17 mouse cellular contexts compared by ENCODE assay signal in the genomic region with DNA sequence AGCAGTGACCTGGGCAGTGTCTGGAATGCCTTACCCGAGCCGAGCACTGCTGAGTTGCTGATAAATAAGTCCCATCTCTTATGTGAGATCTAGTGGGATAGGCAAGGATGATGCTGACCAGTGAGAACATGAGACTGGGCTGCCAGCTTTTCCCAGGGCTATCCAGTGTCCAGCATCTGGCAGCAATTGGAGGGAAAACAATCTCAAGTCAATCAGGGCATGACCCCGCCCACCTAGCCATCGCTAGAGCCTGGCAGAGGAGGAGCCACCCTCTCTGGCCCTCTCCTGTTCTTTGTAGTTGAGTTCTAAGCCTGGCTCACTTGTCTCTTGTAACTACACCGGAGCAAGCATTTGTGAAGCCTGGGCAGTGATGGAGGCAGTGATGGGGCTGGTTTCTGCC. TPM values are rescaled to one million over a fixed set of nuclear protein-coding genes. Genes with fewer than 3 reads are reported as not detected.
A peak's percentile ranks its signal among the peaks of the same experiment; 100 is the strongest.
DNase-seq lines count a peak whose midpoint lies in the region; ATAC-seq and TF ChIP-seq lines count a peak whose summit lies in the region.
"Had no signal": no experiment of that assay in that cellular context is flagged by ENCODE, and none has a peak within 500 bp of the region (broad histone marks: within the 10 kb centered on the region; RNA-seq: fewer than 3 reads in every experiment).

No protein-coding gene starts in this region.

- H3K36me3 ChIP-seq in kidney, postnatal 0 days (ENCODE audit: insufficient read depth, low read length) = no peaks in the 10 kb centered on the region
- H3K36me3 ChIP-seq in embryonic facial prominence, embryonic 13.5 days = no peaks in the 10 kb centered on the region
- H3K36me3 ChIP-seq in neural tube, embryonic 11.5 days (ENCODE audit: control insufficient read depth, insufficient read depth, low read length) = no peaks in the 10 kb centered on the region
- H3K36me3 ChIP-seq: embryonic facial prominence, embryonic 15.5 days; lung, embryonic 15.5 days had no signal

- no peak overlapping the region for H3K9ac ChIP-seq in kidney, postnatal 0 days (ENCODE audit: low read depth, low read length)
- no peak overlapping the region for H3K9ac ChIP-seq in embryonic facial prominence, embryonic 13.5 days
- no peak overlapping the region for H3K9ac ChIP-seq in neural tube, embryonic 11.5 days (ENCODE audit: low read length)
- H3K9ac ChIP-seq: embryonic facial prominence, embryonic 15.5 days; forebrain, postnatal 0 days; lung, embryonic 15.5 days had no signal

- no peaks in the 10 kb centered on the region for H3K27me3 ChIP-seq in kidney, postnatal 0 days (ENCODE audit: insufficient read depth, low read length)
- H3K27me3 ChIP-seq in embryonic facial prominence, embryonic 13.5 days = no peaks in the 10 kb centered on the region
- no peaks in the 10 kb centered on the region for H3K27me3 ChIP-seq in neural tube, embryonic 11.5 days (ENCODE audit: control insufficient read depth, insufficient read depth, low read length)
- H3K27me3 ChIP-seq: CH12.LX; embryonic facial prominence, embryonic 15.5 days; lung, embryonic 15.5 days had no signal

- DNase-seq in kidney, postnatal 0 days (ENCODE audit: low spot score) = peak; percentile 56
- no peak for DNase-seq in kidney, postnatal 36 days
- peak; percentile 74 for DNase-seq in embryo, embryonic 11 days
- peak; percentile 28 for DNase-seq in neural tube, embryonic 11.5 days (ENCODE audit: low spot score)
- DNase-seq in right cerebral cortex, postnatal 10 days (ENCODE audit: low spot score in 2 of 2) = no peak
- DNase-seq in cerebellum, adult 11-12 months = no peak
- DNase-seq: cerebellum, adult 18-20 months; forebrain, postnatal 0 days; right cerebral cortex, postnatal 4 days had no signal

- no peaks in the 10 kb centered on the region for H3K9me3 ChIP-seq in kidney, postnatal 0 days (replicated peaks; ENCODE audit: low read length)
- H3K9me3 ChIP-seq in embryonic facial prominence, embryonic 13.5 days = no peaks in the 10 kb centered on the region
- no peaks in the 10 kb centered on the region for H3K9me3 ChIP-seq in neural tube, embryonic 11.5 days (ENCODE audit: control insufficient read depth, low read length)
- H3K9me3 ChIP-seq: embryonic facial prominence, embryonic 15.5 days; lung, embryonic 15.5 days had no signal

- H3K27ac ChIP-seq in kidney, postnatal 0 days = no peak overlapping the region
- H3K27ac ChIP-seq in embryonic facial prominence, embryonic 13.5 days = no peak overlapping the region
- no peak overlapping the region for H3K27ac ChIP-seq in neural tube, embryonic 11.5 days (ENCODE audit: low read depth, low read length)
- H3K27ac ChIP-seq: embryonic facial prominence, embryonic 15.5 days; layer of hippocampus, adult 2 months; left cerebral cortex, adult 2 months; lung, embryonic 15.5 days had no signal

- H3K4me2 ChIP-seq in kidney, postnatal 0 days (ENCODE audit: low read length) = no peak overlapping the region
- H3K4me2 ChIP-seq in embryonic facial prominence, embryonic 13.5 days = no peak overlapping the region
- H3K4me2 ChIP-seq in neural tube, embryonic 11.5 days (ENCODE audit: low read depth) = no peak overlapping the region
- H3K4me2 ChIP-seq: embryonic facial prominence, embryonic 15.5 days; lung, embryonic 15.5 days had no signal

- no peak overlapping the region for H3K4me3 ChIP-seq in kidney, postnatal 0 days (replicated peaks; ENCODE audit: low read depth, low read length)
- H3K4me3 ChIP-seq in embryonic facial prominence, embryonic 13.5 days = no peak overlapping the region
- H3K4me3 ChIP-seq in neural tube, embryonic 11.5 days (ENCODE audit: low read depth, low read length) = no peak overlapping the region
- H3K4me3 ChIP-seq: embryonic facial prominence, embryonic 15.5 days; layer of hippocampus, adult 2 months; left cerebral cortex, adult 2 months; lung, embryonic 15.5 days; myocyte had no signal

- no peak for TF ChIP-seq CTCF in kidney, postnatal 0 days (IDR thresholded peaks at IDR 0.05; ENCODE audit: low read depth)

- 29% methylated on average over 5 of the region's 5 CpGs for WGBS in kidney, postnatal 0 days
- WGBS in embryonic facial prominence, embryonic 13.5 days = 16% methylated on average over 5 of the region's 5 CpGs
- 49% methylated on average over 5 of the region's 5 CpGs for WGBS in neural tube, embryonic 11.5 days

- no peaks in the 10 kb centered on the region for H3K4me1 ChIP-seq in kidney, postnatal 0 days (replicated peaks; ENCODE audit: insufficient read depth, low read length)
- peaks cover 28% of the 10 kb centered on the region for H3K4me1 ChIP-seq in embryonic facial prominence, embryonic 13.5 days
- no peaks in the 10 kb centered on the region for H3K4me1 ChIP-seq in neural tube, embryonic 11.5 days (ENCODE audit: control insufficient read depth, insufficient read depth, low read length)

- ATAC-seq in kidney, postnatal 0 days (replicated peaks; ENCODE audit: low FRiP score, low read depth) = peak; percentile 68; the same call in 1 of the 2 replicates
- ATAC-seq in embryonic facial prominence, embryonic 13.5 days (ENCODE audit: insufficient number of reproducible peaks, insufficient read depth, low FRiP score, low TSS enrichment, low read depth) = peak; percentile 32; the same call in 1 of the 2 replicates
- ATAC-seq in neural tube, embryonic 11.5 days (ENCODE audit: insufficient read depth, low FRiP score, low TSS enrichment) = no peak
- ATAC-seq: forebrain, postnatal 0 days had no signal

RNA-seq across cellular contexts. Expression of a gene that starts 56.2 kb away (rescaled TPM):
- 0.54 and 1.0 TPM in 2 replicates for polyA plus RNA-seq in kidney, postnatal 0 days (2015; fragmentation: Nextera tagmentation; extraction: Ambion mirVana)
- 12.5 and 12.8 TPM in 2 replicates for polyA plus RNA-seq in embryonic facial prominence, embryonic 13.5 days (2015; fragmentation: Nextera tagmentation; extraction: Ambion mirVana)
- polyA plus RNA-seq in neural tube, embryonic 11.5 days (2014; fragmentation: Nextera tagmentation; extraction: Ambion mirVana) = 1.4 and 2.0 TPM in 2 replicates
- polyA plus RNA-seq: liver, adult 2 months had no signal

Comparison
In these comparisons a context has a peak if more than half of its experiments do, and no peak if none do; other contexts are left out.
1. DNase-seq: peak in kidney, postnatal 0 days (single experiment), embryo, embryonic 11 days (single experiment) and neural tube, embryonic 11.5 days (single experiment); none in kidney, postnatal 36 days (0 of 2), right cerebral cortex, postnatal 10 days (0 of 2) and cerebellum, adult 11-12 months (single experiment).